Mouse (Mus musculus) retina, postnatal 7 days (tissue): ENCODE results near the gene Ehhadh.
"Not testable (repeated sequence)": the region's sequence is repeated elsewhere in the genome, so short reads cannot be mapped to it uniquely, and the experiment has no call there.

Source experiments
- DNase-seq: peaks from one replicate; pipeline ENCODE4 v3.0.0-alpha.2; 2012; ENCODE audit warnings: low read depth, low spot score

Gene Ehhadh

DNA sequence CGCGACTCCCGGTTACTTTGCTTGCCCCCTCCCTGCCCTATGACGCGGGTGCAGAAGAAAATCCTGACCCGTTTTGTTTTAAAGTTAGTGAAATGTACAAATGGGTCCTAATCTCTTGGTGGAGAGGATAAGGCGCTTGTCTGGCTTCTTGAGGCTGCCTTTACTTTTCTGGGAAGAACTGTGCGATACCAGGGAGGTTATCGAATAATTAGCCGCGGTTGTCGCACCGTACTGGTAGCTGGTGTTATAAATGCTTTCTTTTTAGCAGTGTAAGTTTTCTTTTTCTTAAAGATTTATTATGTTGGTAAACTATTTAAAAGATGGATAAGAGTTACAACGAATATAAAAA lies 7.1 kb upstream of the Ehhadh start:
- DNase-seq: no peak

DNA sequence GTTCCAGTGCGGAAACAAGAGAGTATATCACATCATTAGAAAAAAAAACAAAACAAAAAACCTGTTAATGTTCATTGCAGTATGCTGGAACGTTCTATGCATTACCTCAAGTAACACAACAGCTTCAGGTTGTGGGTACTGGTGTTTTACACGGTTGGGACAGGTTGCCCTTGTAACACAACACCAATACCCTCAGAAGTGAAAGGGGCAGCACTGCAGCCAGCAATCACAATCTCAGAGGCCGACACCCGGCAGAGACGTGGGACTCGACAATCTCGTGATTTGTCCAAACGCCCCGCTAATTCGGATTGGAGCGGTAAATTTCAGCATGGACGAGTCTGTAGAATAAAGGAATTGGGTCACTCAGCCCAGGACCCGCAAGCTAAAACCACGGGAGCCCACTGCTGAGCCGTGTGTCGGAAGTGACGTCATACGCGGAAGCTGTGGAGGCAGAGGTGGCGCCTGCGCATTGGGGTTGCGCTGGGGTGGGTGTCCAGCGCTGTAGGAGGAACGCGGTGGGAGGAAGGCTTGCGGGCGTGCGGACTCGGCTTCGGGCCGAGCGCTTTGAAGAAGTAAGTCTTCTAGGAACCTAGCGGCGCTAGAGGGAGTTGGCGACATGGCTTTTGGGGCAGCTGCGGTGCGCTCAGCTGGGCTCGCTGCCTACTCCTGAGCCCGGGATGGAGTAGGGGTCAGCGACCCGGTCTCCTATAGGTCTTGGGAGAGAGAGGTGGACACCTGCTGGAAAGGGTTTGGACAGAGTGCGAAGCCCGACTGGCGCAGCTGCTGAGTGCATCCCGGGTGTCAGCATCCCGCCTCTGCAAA lies 6.5 kb upstream of the Ehhadh start, which contains the start of gene Map3k13:
Gene Map3k13, plus strand, starts transcription at position 472 of the 822 bp plus-strand sequence.
- DNase-seq: peak; percentile 97

DNA sequence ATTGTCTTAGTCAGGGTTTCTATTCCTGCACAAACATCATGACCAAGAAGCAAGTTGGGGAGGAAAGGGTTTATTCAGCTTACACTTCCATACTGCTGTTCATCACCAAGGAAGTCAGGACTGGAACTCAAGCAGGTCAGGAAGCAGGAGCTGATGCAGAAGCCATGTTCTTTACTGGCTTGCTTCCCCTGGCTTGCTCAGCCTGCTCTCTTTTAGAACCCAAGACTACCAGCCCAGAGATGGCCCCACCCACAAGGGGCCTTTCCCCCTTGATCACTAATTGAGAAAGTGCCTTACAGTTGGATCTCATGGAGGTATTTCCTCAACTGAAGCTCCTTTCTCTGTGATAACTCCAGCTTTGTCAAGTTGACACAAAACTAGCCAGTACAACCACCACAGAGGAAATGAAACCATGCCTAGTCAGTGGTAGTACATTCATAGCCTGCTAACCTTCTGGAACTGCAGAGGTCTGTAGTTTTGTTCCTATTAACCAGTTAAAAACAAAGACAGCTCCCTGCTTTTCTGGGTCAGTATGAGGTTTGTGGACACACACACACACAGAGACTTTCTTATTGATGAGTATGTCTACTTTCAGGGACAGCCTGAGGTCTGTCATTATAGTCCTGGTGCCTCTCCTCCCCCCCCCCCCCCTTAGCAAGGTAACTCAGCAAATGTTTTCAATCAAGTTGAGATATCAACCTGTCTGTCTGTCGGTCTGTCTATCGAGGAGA lies 5.6 kb upstream of the Ehhadh start:
- DNase-seq: not testable (repeated sequence)

DNA sequence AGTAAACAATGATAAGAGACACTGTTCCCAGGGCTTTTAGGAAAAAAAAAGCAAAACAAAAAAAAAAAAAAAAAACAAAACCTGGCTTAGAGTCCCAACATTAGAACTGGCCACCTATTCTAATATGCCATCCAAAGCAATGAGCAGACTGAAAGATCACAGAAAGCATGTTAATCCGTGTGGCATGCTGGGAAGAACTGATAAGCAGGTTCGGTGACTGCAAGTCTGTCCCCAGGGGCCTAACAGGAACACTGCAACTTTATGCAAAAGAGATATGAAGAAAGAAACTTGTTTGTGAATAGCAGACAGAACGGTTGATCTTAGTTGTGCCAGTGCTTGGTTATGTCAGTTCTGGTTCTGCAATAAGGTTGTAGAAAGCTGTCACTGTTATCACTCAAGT lies 4.2 kb upstream of the Ehhadh start:
- no peak for DNase-seq

DNA sequence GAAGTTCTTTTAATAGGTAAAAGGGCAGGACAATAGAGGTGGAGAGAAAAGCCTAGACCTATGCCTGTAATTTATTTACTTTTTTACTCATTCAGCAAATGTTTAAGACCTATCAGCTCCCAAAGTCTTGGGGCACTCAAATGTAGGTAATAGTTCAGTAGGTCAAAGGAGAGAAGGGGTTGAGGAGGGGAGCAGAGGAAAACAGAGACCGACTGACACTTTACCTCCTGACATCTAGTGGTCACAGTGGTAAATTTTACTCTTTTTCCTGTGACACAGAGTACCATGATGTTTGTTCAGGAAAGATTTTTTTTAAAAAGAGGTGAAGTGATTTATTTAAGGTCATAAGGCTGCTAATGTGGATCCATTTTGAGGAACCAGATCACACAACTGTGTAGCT lies 2.9 kb upstream of the Ehhadh start:
- no peak for DNase-seq

DNA sequence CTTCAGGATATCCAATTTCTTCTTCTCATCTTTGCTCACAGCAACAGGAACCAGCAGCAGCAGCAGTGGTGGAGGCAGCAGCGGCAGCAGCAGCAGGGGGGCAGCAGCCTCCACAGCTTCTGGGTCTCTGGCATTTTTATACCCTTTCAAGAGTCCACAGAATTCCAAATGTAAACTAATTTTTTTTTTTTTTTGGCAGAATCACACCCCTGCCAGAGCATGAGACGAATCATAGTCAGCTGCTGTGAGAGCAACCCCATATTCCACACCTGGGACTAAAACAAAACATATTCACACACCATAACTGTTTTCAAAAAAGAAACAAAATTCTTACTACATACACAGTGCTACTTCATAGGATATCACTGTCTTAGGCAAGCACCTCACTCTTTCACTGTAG lies 1.6 kb upstream of the Ehhadh start:
- no peak for DNase-seq

DNA sequence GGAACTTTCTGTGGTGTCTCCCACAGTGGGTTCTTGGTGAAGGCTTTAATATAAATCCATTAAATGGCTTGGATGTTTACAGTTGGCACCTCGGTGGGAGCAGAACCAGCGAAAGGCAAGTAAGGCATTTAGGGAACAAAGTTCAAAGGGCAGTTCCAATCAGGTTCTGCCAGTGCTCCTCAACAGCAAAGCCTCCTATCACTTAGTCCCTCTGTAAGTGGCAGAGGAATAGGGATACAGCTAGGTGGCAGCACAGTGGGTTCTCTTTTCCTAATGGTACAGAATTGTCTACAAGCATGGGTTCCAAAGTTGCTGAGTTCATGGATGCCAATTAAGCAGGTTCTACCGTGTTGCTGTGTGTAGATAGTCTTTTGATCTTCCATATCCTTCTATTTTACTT lies 974 bp upstream of the Ehhadh start:
- DNase-seq: no peak

DNA sequence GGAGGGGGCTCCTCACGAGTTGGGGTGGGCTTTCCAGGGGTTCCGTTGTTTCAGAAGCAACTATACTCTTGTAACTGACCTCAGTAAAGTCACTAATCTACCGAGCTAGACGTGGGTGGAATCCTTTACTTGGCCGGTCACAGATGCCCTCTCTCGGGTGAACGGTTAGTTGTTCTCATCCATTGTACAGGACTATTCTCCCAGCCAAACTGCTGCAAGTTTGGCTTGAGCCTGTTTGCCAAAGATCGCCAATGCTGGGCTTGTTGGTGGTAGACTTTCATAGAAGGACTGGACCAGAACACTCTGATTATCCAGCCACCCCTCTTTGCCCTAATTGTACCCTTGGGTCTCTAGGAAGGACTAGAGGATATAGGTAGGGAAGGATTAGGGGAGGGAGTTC lies 1.3 kb downstream of the Ehhadh start:
- no peak for DNase-seq

DNA sequence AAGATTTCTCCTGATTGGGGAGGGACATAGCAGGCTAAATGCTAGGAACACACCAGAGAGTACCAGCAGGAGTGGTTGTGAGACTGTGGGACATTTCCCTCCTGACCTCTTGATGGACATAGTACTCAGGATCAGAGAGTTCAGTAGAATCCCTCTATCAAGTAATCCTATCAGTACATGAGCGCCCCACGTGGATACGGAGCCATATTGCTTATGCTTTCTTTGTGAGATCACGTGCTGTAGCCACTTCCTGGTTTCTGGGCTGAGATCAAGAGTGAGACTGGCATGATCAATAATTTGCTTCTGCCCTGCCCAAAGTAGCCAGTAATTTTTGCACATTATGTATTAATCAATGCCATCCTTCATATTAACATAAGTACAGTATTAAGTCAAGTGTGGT lies 2.6 kb downstream of the Ehhadh start:
- DNase-seq: no peak

DNA sequence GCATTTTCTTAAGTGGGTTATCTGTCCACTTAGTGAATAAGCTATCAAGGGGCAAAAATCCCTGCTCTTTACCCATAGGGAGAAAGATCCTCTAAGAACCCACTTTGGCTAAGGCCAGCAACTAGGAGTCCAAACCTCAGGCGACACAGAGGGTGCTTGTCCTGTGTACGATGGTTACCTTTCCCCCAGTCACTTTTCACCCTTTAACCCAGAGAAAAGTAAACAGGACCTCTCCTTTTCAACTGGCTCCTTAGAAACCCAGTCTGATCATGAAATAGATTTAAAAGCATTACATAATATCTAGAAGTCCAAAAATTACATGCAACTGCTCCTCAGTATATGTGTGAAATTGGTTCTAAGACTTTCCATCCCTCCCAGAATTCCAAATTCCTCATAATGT lies 4.8 kb downstream of the Ehhadh start:
- DNase-seq: no peak

DNA sequence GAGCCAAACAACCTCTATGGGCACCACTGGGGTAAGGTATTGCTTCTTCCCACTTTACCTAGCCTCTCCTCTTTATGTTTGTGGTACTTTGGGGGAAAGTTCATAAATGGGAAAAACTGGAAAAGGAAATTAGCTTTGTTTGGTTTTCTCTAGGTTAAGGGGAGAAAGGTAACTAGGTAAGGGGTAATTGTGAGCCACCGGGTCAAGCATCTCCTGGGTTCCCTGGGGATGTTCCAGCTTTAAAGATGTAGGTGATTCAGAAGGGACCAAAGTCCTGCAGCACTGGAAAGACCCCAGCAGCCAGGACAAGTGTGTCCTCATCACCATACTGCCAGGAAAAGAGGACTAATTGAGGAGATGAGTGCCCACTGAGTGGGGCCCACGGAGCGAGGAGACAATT lies 5.7 kb downstream of the Ehhadh start:
- no peak for DNase-seq

DNA sequence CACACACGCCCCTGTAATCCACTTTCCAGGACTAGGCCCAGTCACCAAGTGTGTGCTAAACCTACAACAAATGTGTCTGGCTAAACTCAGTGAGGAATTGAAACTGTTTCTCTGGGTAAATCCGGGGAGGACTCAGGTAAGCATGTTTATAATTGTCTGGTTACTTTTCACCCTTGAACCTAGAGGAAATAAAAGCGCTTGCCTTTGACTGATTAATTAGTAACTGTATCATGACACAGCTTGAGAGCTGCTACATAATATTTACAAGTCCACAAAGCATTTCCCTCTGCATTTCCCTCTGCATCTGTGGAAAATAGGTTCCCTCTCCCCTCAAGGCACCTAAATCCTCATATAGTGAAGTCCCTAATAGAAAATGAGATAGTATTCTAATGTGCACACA lies 6.3 kb downstream of the Ehhadh start:
- no peak for DNase-seq

DNA sequence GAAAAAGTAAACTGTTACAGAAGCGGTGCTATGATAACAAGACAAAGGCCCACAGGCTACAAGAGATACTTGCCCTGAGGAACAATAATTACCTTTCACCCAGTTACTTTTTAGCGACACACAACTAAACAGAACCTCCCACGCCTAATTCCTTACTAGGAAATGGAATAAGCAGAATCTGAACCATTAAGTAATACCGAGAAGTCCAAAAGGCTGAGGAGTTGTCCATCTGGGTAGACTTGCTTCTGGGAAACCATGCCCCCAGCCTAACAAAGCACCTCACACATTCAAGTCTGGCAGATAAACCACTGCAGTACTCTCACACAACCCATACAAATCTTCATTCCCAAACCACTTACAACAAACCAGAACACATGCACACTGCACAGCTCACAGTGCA lies 8.5 kb downstream of the Ehhadh start:
- DNase-seq: no peak

DNA sequence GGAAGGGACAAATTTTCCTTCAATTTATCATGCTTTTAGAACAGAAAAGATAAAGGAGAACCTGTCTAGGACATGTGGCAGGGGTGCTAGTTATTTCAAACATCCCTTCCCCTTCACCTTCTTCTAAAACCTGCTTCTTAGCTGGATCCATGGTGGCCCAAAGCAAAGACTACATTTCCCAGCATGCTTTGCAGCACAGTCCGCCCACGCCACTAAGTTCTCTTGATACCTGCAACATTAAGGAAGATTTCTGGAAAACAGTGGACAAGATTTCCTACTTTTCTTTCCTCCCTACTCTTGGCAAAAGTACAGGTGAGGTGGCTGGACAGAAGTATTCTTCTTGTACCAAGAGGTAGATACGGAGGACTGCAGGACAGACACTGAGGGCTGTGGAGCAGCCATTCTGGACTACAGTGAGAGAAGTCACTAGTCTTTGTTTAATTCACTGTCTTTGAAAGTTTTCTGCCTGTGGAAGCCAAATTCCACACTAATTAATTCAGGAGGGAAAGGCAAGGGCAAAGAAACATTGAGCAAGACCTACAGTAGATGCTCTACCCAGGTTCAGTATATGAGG lies 9.2 kb downstream of the Ehhadh start:
- no peak for DNase-seq

DNA sequence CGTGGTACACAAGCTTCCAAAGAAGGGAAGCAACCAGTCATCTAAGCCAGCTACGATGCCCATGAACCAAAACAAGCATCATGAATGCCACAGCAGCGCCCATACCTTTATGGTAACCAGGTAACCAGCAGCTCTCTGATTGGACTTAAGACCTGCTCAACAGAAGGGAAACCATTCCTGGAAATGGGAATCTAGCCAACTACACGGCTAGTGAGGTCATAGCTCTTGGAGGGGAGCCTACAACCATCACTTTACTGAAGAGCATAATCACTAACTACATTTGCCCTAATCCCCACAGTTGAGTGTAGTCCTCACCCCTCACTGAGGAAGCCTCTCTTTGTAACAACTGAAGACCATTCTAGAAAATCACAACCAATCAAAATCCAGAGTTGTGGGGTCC lies 12.9 kb downstream of the Ehhadh start:
- DNase-seq: no peak

DNA sequence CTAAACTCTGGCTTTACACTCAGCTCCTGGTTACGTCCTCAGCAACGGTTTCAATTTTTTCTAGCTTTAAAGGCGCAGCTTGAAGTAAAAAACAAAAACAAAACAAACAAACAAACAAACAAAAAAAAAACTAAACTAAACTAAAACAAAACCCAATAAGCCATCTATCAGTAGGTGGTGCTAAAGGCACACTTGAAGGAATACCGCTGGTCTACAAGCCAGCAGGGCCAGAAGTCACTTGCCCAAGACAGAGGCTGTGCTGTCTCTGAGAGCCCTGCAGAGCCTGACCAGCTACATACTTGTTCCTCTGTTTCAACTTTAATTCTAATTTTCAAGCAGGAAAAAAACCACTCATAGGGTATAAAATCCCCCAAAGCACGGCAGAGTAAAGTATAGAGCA lies 17.9 kb downstream of the Ehhadh start:
- no peak for DNase-seq

DNA sequence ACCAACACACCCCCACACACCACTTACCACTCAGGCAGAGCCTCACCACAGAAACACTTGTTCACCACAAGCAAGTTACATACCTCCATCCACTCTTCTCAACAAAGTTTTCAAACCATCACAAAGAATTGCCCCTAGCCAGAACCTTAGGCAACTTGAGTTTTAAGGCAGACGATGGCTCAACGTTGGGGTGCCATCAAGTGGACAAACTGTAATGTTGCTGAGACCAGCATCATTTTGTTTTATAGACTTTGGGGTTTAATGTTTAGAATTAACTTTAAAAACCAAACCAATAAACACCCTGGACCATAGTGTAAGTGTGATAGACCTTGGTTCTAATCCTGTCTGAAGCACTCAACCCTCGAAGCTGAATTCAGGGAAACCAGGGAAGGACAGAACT lies 19.4 kb downstream of the Ehhadh start:
- no peak for DNase-seq

DNA sequence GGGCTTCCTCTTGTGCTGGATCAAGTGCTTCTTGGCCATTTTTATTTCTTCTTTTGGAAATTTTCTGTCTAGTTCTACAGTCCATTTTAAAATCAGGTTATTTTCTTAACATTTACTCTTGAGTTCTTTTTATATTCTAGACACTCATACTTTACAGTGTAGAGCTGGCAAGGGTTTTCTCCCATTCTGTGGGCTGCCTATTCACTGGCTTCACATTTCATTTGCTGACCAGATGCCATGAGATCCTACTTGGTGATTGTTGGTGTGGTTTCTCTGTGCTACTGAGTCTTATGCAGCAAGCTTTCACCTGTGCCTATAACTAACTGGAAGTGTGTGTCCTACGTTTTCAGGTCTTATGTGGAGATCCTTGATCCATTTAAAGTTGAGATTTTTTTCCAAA lies 29.2 kb downstream of the Ehhadh start:
- no peak for DNase-seq

DNA sequence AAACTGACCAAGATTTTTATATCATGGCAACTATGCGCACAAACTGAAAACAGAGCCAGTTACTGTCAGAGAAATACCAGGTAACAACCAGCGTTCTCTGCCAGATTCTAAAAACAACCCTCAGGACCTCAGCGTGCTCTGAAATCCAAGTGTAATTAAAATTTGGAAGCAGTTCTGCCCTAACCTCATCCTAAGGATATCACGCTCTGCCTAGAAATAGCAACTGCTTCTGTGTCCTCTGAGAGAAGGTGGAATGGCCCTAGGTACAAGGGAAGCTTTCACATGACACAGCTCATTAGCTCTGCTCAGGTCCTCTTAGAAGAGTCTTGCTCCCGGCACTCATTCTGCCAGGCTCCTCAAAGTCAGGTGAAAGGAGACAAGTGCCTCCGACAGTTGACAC lies 44.2 kb downstream of the Ehhadh start:
- DNase-seq: no peak

DNA sequence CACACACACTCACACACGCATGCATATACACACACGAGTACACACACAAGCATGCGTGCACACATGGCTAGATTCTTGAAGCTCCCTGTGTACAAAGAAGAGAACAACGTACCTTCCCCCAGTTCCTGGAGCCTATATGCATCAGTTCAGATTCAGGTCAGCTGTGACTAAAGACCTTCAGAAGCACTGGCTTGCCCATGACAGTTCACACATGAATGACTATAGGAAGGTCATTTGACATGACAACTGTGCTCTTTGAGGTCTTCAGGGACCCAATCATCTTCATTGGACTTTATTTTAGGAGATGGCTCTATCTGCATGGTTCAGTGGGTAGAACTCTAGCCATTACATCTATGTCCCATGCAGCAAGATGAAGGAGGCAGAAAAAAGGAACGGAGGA lies 44.7 kb downstream of the Ehhadh start:
- peak; percentile 54 for DNase-seq

DNA sequence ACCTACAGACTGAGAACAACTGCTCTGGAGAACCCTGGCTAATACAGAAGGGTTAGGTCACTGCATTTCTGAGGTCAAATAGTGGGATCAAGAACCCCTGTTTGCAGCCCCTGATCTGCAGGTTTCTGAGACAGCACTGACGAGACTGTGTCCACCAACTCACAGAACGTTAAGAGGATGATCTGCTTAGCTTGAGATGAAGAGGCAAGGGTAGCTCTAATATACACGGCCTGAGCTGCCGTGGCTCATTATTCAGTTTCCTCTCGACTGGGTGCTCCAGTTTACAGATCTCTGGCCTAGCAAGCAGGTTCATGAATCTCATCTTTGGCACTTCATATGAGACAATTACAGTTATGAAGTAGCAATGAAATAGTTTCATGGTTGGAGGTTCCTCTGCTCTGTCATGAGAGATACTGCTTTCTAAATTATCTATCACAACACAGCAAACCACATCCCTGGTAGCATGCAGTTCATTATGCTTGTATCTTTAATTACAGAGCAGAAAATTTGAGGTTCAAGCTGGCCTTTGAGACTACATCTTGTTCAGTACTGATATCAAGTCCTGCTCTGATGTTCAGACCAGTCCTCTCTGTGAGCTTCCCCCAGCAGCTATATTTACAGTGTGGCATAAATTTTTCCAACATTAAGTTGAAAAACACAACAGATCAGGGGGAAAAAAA lies 45.3 kb downstream of the Ehhadh start:
- DNase-seq: no peak

DNA sequence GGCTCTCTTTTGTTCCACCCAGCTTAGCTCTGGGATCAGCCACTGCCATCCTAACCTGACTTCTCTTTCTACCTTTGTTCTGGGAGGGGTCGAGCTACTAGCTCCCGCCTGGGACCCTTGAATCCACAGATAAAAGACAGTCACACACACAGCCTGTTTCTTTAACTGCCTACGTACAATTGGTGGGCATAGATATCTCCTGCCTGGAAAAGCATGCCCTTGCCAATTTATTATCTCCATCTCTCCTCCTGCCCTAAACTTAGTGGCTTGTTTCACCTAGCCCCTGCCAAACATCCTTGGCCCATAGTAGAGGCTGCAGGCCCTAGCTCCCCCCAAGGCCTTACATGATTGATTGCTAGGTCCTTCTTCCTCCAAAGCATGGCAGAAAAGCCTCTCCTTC lies 46.1 kb downstream of the Ehhadh start:
- no peak for DNase-seq
